Comparison of ENCODE assay signal across 8 mouse cellular contexts in the genomic region with DNA sequence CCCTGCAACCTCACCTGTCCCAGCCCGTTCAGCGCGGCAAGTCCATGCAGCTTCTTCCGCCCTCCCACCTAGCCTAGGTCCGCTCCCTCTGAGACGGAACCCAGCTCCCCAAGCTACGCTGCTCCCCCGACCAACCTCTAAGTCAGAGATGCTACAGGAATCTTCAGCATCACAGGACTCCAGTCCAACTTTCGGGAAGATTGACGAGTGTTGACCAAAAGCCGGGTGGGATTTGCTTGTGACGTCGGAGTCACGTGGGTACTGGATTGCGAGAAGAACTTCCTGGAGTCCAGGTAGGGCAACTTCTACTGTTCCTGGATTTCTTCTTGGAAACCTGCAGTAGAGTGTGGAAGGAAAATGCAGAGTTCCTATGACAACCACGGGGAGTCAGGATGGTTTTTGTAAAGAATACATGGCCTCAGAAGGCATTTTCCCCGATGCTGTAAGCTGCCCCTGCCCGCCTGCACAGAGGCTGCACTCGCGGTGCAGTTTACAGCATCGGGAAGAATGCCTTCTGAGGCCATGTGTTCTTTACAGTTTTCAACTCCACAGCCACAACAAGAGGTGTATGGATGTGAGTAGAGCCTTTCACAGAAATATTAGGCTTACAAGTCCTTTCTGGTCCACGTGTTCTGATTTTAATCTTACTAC. TPM values are rescaled to one million over a fixed set of nuclear protein-coding genes. Genes with fewer than 3 reads are reported as not detected.
A peak's percentile ranks its signal among the peaks of the same experiment; 100 is the strongest.
DNase-seq lines count a peak whose midpoint lies in the region; ATAC-seq and TF ChIP-seq lines count a peak whose summit lies in the region.

A gene (minus strand): TSS at position 212 of the 651 bp plus-strand sequence.

- no peak within 1 kb of the TSS for H3K27ac ChIP-seq in heart, embryonic 14.5 days (replicated peaks in 1 of 2; ENCODE audit: control insufficient read depth in 1 of 2, insufficient read depth in 1 of 2, low read depth in 2 of 2, low read length in 2 of 2)
- no peak within 1 kb of the TSS for H3K27ac ChIP-seq in liver, embryonic 14.5 days
- H3K27ac ChIP-seq in stomach, embryonic 16.5 days (ENCODE audit: low read length): no peak within 1 kb of the TSS

- H3K27me3 ChIP-seq in heart, embryonic 14.5 days (ENCODE audit: control insufficient read depth, insufficient read depth, low read length): no peaks in the 10 kb centered on the region
- no peaks in the 10 kb centered on the region for H3K27me3 ChIP-seq in liver, embryonic 14.5 days (ENCODE audit: control insufficient read depth, insufficient read depth, low read length)
- H3K27me3 ChIP-seq in stomach, embryonic 16.5 days (ENCODE audit: control insufficient read depth, insufficient read depth, low read length): no peaks in the 10 kb centered on the region

- H3K9ac ChIP-seq in heart, embryonic 14.5 days (ENCODE audit: low read length): peak within 1 kb of the TSS; percentile 70
- peak within 1 kb of the TSS; percentile 25 for H3K9ac ChIP-seq in liver, embryonic 14.5 days (replicated peaks)
- H3K9ac ChIP-seq in stomach, embryonic 16.5 days (ENCODE audit: low read length): peak within 1 kb of the TSS; percentile 76

- no peak for TF ChIP-seq EP300 in liver, embryonic 14.5 days (IDR thresholded peaks at IDR 0.05; ENCODE audit: low read depth)

- H3K4me1 ChIP-seq in heart, embryonic 14.5 days (ENCODE audit: control insufficient read depth in 2 of 2, insufficient read depth in 2 of 2, low read length in 2 of 2): peaks cover 0 to 4% of the 10 kb centered on the region in 2 experiments; a peak in 1 of 4 replicates
- H3K4me1 ChIP-seq in liver, embryonic 14.5 days (replicated peaks; ENCODE audit: control insufficient read depth in 2 of 2, insufficient read depth in 2 of 2, low read length in 1 of 2): peaks cover 0 to 2% of the 10 kb centered on the region in 2 experiments; a peak in 1 of 4 replicates
- no peaks in the 10 kb centered on the region for H3K4me1 ChIP-seq in stomach, embryonic 16.5 days (ENCODE audit: control insufficient read depth, insufficient read depth, low read length)

- H3K4me3 ChIP-seq in heart, embryonic 14.5 days (ENCODE audit: control insufficient read depth in 1 of 2, insufficient read depth in 1 of 2, low read depth in 1 of 2, low read length in 2 of 2): peak within 1 kb of the TSS; percentile 55 to 65
- H3K4me3 ChIP-seq in liver, embryonic 14.5 days (ENCODE audit: insufficient read depth in 1 of 2, low read depth in 2 of 2, low read length in 2 of 2): peak within 1 kb of the TSS; percentile 51 to 74
- H3K4me3 ChIP-seq in stomach, embryonic 16.5 days (replicated peaks; ENCODE audit: low read length): peak within 1 kb of the TSS; percentile 71

- WGBS in heart, embryonic 14.5 days: 1% methylated on average over 22 of the region's 22 CpGs
- WGBS in liver, embryonic 14.5 days (ENCODE audit: insufficient replicate concordance): 2% methylated on average over 22 of the region's 22 CpGs
- WGBS in stomach, embryonic 16.5 days: under 1% methylated on average over 22 of the region's 22 CpGs

- no peak for TF ChIP-seq CTCF in liver, embryonic 14.5 days (IDR thresholded peaks at IDR 0.05; ENCODE audit: low read depth)

- no peak; the same call in 1 of the 2 replicates for ATAC-seq in heart, embryonic 14.5 days (ENCODE audit: insufficient number of reproducible peaks, insufficient read depth, low FRiP score, low read depth)
- ATAC-seq in liver, embryonic 14.5 days (ENCODE audit: insufficient read depth): peak; percentile 66; the same call in 1 of the 2 replicates
- peak; percentile 81 for ATAC-seq in stomach, embryonic 16.5 days (ENCODE audit: insufficient read depth, low FRiP score)

- no peaks in the 10 kb centered on the region for H3K9me3 ChIP-seq in heart, embryonic 14.5 days (ENCODE audit: control insufficient read depth, low read length)
- H3K9me3 ChIP-seq in liver, embryonic 14.5 days (ENCODE audit: control insufficient read depth, low read length): no peaks in the 10 kb centered on the region
- H3K9me3 ChIP-seq in stomach, embryonic 16.5 days (replicated peaks; ENCODE audit: control insufficient read depth, low read length): no peaks in the 10 kb centered on the region

- H3K36me3 ChIP-seq in heart, embryonic 14.5 days (ENCODE audit: control insufficient read depth, insufficient read depth, low read length): no peaks in the 10 kb centered on the region
- H3K36me3 ChIP-seq in liver, embryonic 14.5 days (replicated peaks; ENCODE audit: control insufficient read depth, insufficient read depth, low read depth): no peaks in the 10 kb centered on the region
- H3K36me3 ChIP-seq in stomach, embryonic 16.5 days (ENCODE audit: control insufficient read depth, insufficient read depth, low read length): no peaks in the 10 kb centered on the region

- peak; percentile 23 for DNase-seq in layer of hippocampus, adult 11-12 months (ENCODE audit: low spot score)
- DNase-seq in layer of hippocampus, adult 9-10 months (ENCODE audit: low spot score): no peak
- DNase-seq in embryo, embryonic 10.5 days (ENCODE audit: low spot score): peak; percentile 71
- peak; percentile 66 for DNase-seq in kidney, postnatal 10 days
- DNase-seq in liver, embryonic 14.5 days (ENCODE audit: low read depth in 3 of 3, low spot score in 3 of 3): peak in 2 of 3 experiments; percentile 5 to 20
- peak; percentile 74 for DNase-seq in neural tube, embryonic 10.5 days (ENCODE audit: extremely low spot score, low spot score)

- peak within 1 kb of the TSS; percentile 92 for H3K4me2 ChIP-seq in heart, embryonic 14.5 days (ENCODE audit: low read length)
- peak within 1 kb of the TSS; percentile 74 for H3K4me2 ChIP-seq in liver, embryonic 14.5 days (ENCODE audit: low read depth)
- peak within 1 kb of the TSS; percentile 66 for H3K4me2 ChIP-seq in stomach, embryonic 16.5 days (ENCODE audit: low read depth, low read length)

RNA-seq across cellular contexts. Expression of the gene that starts here (rescaled TPM):
- 0.36 and 0.49 TPM in 2 replicates for polyA plus RNA-seq in heart, embryonic 14.5 days (2014; fragmentation: Nextera tagmentation; extraction: Ambion mirVana)
- 0.07 and 0.16 TPM in 2 replicates for polyA plus RNA-seq in liver, embryonic 14.5 days (2012; rRNA removed)
- polyA plus RNA-seq in liver, embryonic 14.5 days (2014; fragmentation: Nextera tagmentation; extraction: Ambion mirVana): 0.17 and 0.42 TPM in 2 replicates
- 0.75 and 1.2 TPM in 2 replicates for polyA plus RNA-seq in stomach, embryonic 16.5 days (2015; fragmentation: Nextera tagmentation; extraction: Ambion mirVana)

Comparison
In these comparisons a context has a peak if more than half of its experiments do, and no peak if none do; other contexts are left out.
1. Peak in DNase-seq, ATAC-seq, H3K4me3 ChIP-seq, H3K9ac ChIP-seq and H3K4me2 ChIP-seq in liver, embryonic 14.5 days; RNA of the gene not detected or under 1 TPM.
2. H3K9ac ChIP-seq: peak in every context shown above with its lines; median percentile 76 in stomach, embryonic 16.5 days; 70 in heart, embryonic 14.5 days; 25 in liver, embryonic 14.5 days.